Mouse (Mus musculus): ENCODE measurements around the gene Vmn1r114. TPM values are rescaled to one million over a fixed set of nuclear protein-coding genes. Genes with fewer than 3 reads are reported as not detected.
"Not testable (repeated sequence)": the region's sequence is repeated elsewhere in the genome, so short reads cannot be mapped to it uniquely, and the experiment has no call there.

The Vmn1r114 gene
- total RNA-seq (2014; rRNA removed) (not detected in 2 replicates), polyA plus RNA-seq (2015; fragmentation: Nextera tagmentation; extraction: Ambion mirVana) (not detected in 2 replicates)

- H3K4me1 ChIP-seq (ENCODE audit: insufficient read depth, low read length); H3K9me3 ChIP-seq (ENCODE audit: low read length); H3K27ac ChIP-seq; H3K9ac ChIP-seq (replicated peaks; ENCODE audit: low read length); H3K27me3 ChIP-seq (ENCODE audit: insufficient read depth, low read length); H3K4me2 ChIP-seq (ENCODE audit: low read depth, low read length); H3K36me3 ChIP-seq (ENCODE audit: insufficient read depth, low read length); H3K4me3 ChIP-seq (ENCODE audit: low read length); ATAC-seq; DNase-seq (ENCODE audit: low spot score): not testable (repeated sequence)
- WGBS: no CpG with 5 or more reads among the region's 5 CpGs
Observed at GRCm38 (mm10) chr7:20812086-20812485, at the start of gene Vmn1r114. Gene Vmn1r114, minus strand, starts transcription at chr7:20812186.

DNA sequence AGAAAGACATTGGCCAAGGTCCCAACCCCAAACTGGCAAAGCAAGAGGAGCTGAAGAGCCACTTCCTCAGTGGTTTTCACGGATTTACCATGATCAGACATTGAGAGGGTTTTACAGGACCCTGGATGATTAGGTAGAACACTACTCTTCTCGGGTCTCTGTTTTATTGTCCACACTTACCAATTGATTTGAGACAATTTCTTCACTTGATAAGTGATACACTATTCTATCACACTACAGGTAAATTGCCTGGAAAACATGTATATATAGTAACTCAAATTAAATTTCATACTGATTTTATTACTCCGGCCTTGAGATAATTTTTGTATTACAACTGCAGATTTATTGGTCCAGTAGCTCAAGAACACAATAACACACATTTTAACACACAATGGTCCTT is 32.9 kb upstream of the Vmn1r114 start, which contains the start of gene Vmn1r115:
Gene Vmn1r115 (minus strand): TSS at position 101 of the 400 bp plus-strand sequence.
- not testable (repeated sequence) for DNase-seq (ENCODE audit: low spot score); H3K4me2 ChIP-seq (ENCODE audit: low read depth, low read length); H3K4me3 ChIP-seq (ENCODE audit: low read length); H3K9me3 ChIP-seq (ENCODE audit: low read length); H3K27ac ChIP-seq; ATAC-seq; H3K27me3 ChIP-seq (ENCODE audit: insufficient read depth, low read length); H3K9ac ChIP-seq (replicated peaks; ENCODE audit: low read length); H3K36me3 ChIP-seq (ENCODE audit: insufficient read depth, low read length); H3K4me1 ChIP-seq (ENCODE audit: insufficient read depth, low read length)
- WGBS: 88% methylated on average over 1 of the region's 3 CpGs

DNA sequence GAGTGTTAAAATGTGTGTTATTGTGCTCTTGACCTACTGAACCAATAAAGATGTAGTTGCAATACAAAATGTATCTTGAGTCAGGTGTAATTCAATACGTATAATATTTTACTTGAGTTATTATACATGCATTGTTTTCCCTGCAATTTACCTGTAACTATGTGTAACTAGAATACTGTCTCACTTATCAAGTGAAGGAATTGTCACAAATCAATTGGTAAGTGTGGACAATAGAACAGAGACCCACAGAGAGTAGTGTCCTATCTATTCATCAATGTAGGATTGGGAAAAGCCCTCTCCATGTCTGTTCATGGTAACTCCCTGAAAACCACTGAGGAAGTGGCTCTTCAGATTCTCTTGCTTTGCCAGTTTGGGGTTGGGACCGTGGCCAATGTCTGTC is 25.0 kb downstream of the Vmn1r114 start, which contains the start of gene Vmn1r113:
Gene Vmn1r113 (plus strand): TSS at position 301 of the 400 bp plus-strand sequence.
- H3K4me1 ChIP-seq (ENCODE audit: insufficient read depth, low read length); DNase-seq (ENCODE audit: low spot score); H3K27me3 ChIP-seq (ENCODE audit: insufficient read depth, low read length); ATAC-seq; H3K4me3 ChIP-seq (ENCODE audit: low read length); H3K9ac ChIP-seq (replicated peaks; ENCODE audit: low read length); H3K9me3 ChIP-seq (ENCODE audit: low read length); H3K27ac ChIP-seq; H3K36me3 ChIP-seq (ENCODE audit: insufficient read depth, low read length); H3K4me2 ChIP-seq (ENCODE audit: low read depth, low read length): not testable (repeated sequence)
- WGBS: 57% methylated on average over 2 of the region's 2 CpGs

DNA sequence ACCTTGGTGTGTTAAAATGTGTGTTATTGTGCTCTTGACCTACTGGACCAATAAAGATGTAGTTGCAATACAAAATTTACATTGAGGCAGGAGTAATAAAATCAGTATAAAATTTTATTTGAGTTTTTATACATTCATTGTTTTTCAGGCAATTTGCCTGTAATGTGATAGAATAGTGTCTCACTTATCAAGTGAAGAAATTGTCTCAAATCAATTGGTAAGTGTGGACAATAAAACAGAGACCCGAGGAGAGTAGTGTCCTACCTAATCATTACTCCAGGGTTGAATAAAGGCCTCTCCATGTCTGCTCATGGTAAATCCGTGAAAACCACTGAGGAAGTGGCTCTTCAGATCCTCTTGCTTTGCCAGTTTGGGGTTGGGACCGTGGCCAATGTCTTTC is 41.1 kb downstream of the Vmn1r114 start, which contains the start of gene Vmn1r112:
Gene Vmn1r112 (plus strand): TSS at position 301 of the 400 bp plus-strand sequence.
- not testable (repeated sequence) for H3K27ac ChIP-seq; H3K4me1 ChIP-seq (ENCODE audit: insufficient read depth, low read length); H3K27me3 ChIP-seq (ENCODE audit: insufficient read depth, low read length); H3K4me3 ChIP-seq (ENCODE audit: low read length); H3K9me3 ChIP-seq (ENCODE audit: low read length); H3K4me2 ChIP-seq (ENCODE audit: low read depth, low read length); ATAC-seq; DNase-seq (ENCODE audit: low spot score); H3K36me3 ChIP-seq (ENCODE audit: insufficient read depth, low read length); H3K9ac ChIP-seq (replicated peaks; ENCODE audit: low read length)
- WGBS: no CpG with 5 or more reads among the region's 3 CpGs

Other genes starting within 250 kb of the Vmn1r114 start
- not detected in 2 replicates for gene Gm4141, start 235.9 kb downstream of the Vmn1r114 start, total RNA-seq (2014; rRNA removed)
- gene Gm4141, start 235.9 kb downstream of the Vmn1r114 start, polyA plus RNA-seq (2015; fragmentation: Nextera tagmentation; extraction: Ambion mirVana): not detected in 2 replicates
- not detected in 2 replicates for gene Gm4513, start 213.2 kb downstream of the Vmn1r114 start, total RNA-seq (2014; rRNA removed)
- gene Gm4513, start 213.2 kb downstream of the Vmn1r114 start, polyA plus RNA-seq (2015; fragmentation: Nextera tagmentation; extraction: Ambion mirVana): not detected in 2 replicates
- gene Vmn1r107, start 143.3 kb downstream of the Vmn1r114 start, total RNA-seq (2014; rRNA removed): not detected in 2 replicates
- gene Vmn1r107, start 143.3 kb downstream of the Vmn1r114 start, polyA plus RNA-seq (2015; fragmentation: Nextera tagmentation; extraction: Ambion mirVana): not detected in 2 replicates
- gene Vmn1r111, start 109.0 kb downstream of the Vmn1r114 start, total RNA-seq (2014; rRNA removed): not detected in 2 replicates
- not detected in 2 replicates for gene Vmn1r111, start 109.0 kb downstream of the Vmn1r114 start, polyA plus RNA-seq (2015; fragmentation: Nextera tagmentation; extraction: Ambion mirVana)
- not detected in 2 replicates for gene Gm10668, start 81.6 kb downstream of the Vmn1r114 start, total RNA-seq (2014; rRNA removed)
- gene Gm10668, start 81.6 kb downstream of the Vmn1r114 start, polyA plus RNA-seq (2015; fragmentation: Nextera tagmentation; extraction: Ambion mirVana): not detected in 2 replicates
- not detected in 2 replicates for gene Vmn1r112, start 41.0 kb downstream of the Vmn1r114 start, total RNA-seq (2014; rRNA removed)
- not detected in 2 replicates for gene Vmn1r112, start 41.0 kb downstream of the Vmn1r114 start, polyA plus RNA-seq (2015; fragmentation: Nextera tagmentation; extraction: Ambion mirVana)
- not detected in 2 replicates for gene Vmn1r113, start 24.9 kb downstream of the Vmn1r114 start, total RNA-seq (2014; rRNA removed)
- gene Vmn1r113, start 24.9 kb downstream of the Vmn1r114 start, polyA plus RNA-seq (2015; fragmentation: Nextera tagmentation; extraction: Ambion mirVana): not detected in 2 replicates
- not detected in 2 replicates for gene Vmn1r115, start 32.8 kb upstream of the Vmn1r114 start, total RNA-seq (2014; rRNA removed)
- gene Vmn1r115, start 32.8 kb upstream of the Vmn1r114 start, polyA plus RNA-seq (2015; fragmentation: Nextera tagmentation; extraction: Ambion mirVana): not detected in 2 replicates
- gene Vmn1r116, start 60.1 kb upstream of the Vmn1r114 start, total RNA-seq (2014; rRNA removed): not detected in 2 replicates
- not detected in 2 replicates for gene Vmn1r116, start 60.1 kb upstream of the Vmn1r114 start, polyA plus RNA-seq (2015; fragmentation: Nextera tagmentation; extraction: Ambion mirVana)
- not detected in 2 replicates for gene Vmn1r117, start 71.9 kb upstream of the Vmn1r114 start, total RNA-seq (2014; rRNA removed)
- not detected in 2 replicates for gene Vmn1r117, start 71.9 kb upstream of the Vmn1r114 start, polyA plus RNA-seq (2015; fragmentation: Nextera tagmentation; extraction: Ambion mirVana)
- gene Vmn1r118, start 100.2 kb upstream of the Vmn1r114 start, total RNA-seq (2014; rRNA removed): not detected in 2 replicates
- gene Vmn1r118, start 100.2 kb upstream of the Vmn1r114 start, polyA plus RNA-seq (2015; fragmentation: Nextera tagmentation; extraction: Ambion mirVana): not detected in 2 replicates
- not detected in 2 replicates for gene Vmn1r119, start 200.3 kb upstream of the Vmn1r114 start, total RNA-seq (2014; rRNA removed)
- gene Vmn1r119, start 200.3 kb upstream of the Vmn1r114 start, polyA plus RNA-seq (2015; fragmentation: Nextera tagmentation; extraction: Ambion mirVana): not detected in 2 replicates
- gene Vmn1r120, start 241.6 kb upstream of the Vmn1r114 start, total RNA-seq (2014; rRNA removed): not detected in 2 replicates
- gene Vmn1r120, start 241.6 kb upstream of the Vmn1r114 start, polyA plus RNA-seq (2015; fragmentation: Nextera tagmentation; extraction: Ambion mirVana): not detected in 2 replicates

Measured in hindbrain, postnatal 0 days (tissue).